Mouse (Mus musculus) heart, adult 9 months (tissue): ENCODE measurements around the gene Ogfod1.
"Not testable (repeated sequence)": the region's sequence is repeated elsewhere in the genome, so short reads cannot be mapped to it uniquely, and the experiment has no call there.

Source experiments
- DNase-seq, 2 experiments: peaks; one replicate each; pipeline ENCODE4 v3.0.0; 2022; ENCODE audit warnings: low spot score in 2 of 2

Gene Ogfod1

GRCm38 (mm10) chr8:94036944-94037524, at the start of gene Ogfod1, which contains the start of gene Nudt21:
Ogfod1 (plus strand) TSS chr8:94037198.
Nudt21 (minus strand) TSS chr8:94037031.
- DNase-seq, result peak; percentile 97 to 98

GRCm38 (mm10) chr8:93989739-93990138, 47.3 kb upstream of the Ogfod1 start:
- no peak for DNase-seq

GRCm38 (mm10) chr8:93998961-93999360, 38.0 kb upstream of the Ogfod1 start:
- no peak for DNase-seq

GRCm38 (mm10) chr8:94004139-94004538, 32.9 kb upstream of the Ogfod1 start:
- no peak for DNase-seq

GRCm38 (mm10) chr8:94009243-94009845, 27.7 kb upstream of the Ogfod1 start:
- DNase-seq, result no peak

GRCm38 (mm10) chr8:94010101-94010705, 26.8 kb upstream of the Ogfod1 start:
- DNase-seq, result no peak

GRCm38 (mm10) chr8:94011076-94012012, 25.7 kb upstream of the Ogfod1 start:
- DNase-seq, result peak in 1 of 2 experiments; percentile 12

GRCm38 (mm10) chr8:94012013-94012951, 24.7 kb upstream of the Ogfod1 start, which contains the start of gene Amfr:
Amfr (minus strand) TSS chr8:94012842.
- peak; percentile 61 to 64 for DNase-seq

- DNase-seq, result no peak
Measured at GRCm38 (mm10) chr8:94013026-94013612, 23.9 kb upstream of the Ogfod1 start.

- no peak for DNase-seq
Measured at GRCm38 (mm10) chr8:94023916-94024315, 13.1 kb upstream of the Ogfod1 start.

GRCm38 (mm10) chr8:94029701-94030100, 7.3 kb upstream of the Ogfod1 start:
- DNase-seq, result no peak

- no peak for DNase-seq
Measured at GRCm38 (mm10) chr8:94033601-94034000, 3.4 kb upstream of the Ogfod1 start.

- no peak for DNase-seq
Measured at GRCm38 (mm10) chr8:94035200-94035599, 1.8 kb upstream of the Ogfod1 start.

GRCm38 (mm10) chr8:94036541-94036940, 457 bp upstream of the Ogfod1 start:
- DNase-seq, result not testable (repeated sequence)

- no peak for DNase-seq
Measured at GRCm38 (mm10) chr8:94037806-94038205, 808 bp downstream of the Ogfod1 start.

GRCm38 (mm10) chr8:94047845-94048244, 10.8 kb downstream of the Ogfod1 start:
- DNase-seq, result no peak

- no peak for DNase-seq
Measured at GRCm38 (mm10) chr8:94052696-94053095, 15.7 kb downstream of the Ogfod1 start.

- DNase-seq, result peak in 1 of 2 experiments; percentile 37
Measured at GRCm38 (mm10) chr8:94057157-94057854, 20.3 kb downstream of the Ogfod1 start.

- no peak for DNase-seq
Measured at GRCm38 (mm10) chr8:94066121-94066863, 29.3 kb downstream of the Ogfod1 start.
